Mouse (Mus musculus) midbrain, embryonic 12.5 days (tissue): Measurements from ENCODE around the gene Hspg2. TPM values are rescaled to one million over a fixed set of nuclear protein-coding genes. Genes with fewer than 3 reads are reported as not detected.

Source experiments
- ATAC-seq: fragments of 200-750 bp; cut with Nextera tagmentation; 2 replicates; pipeline ENCODE4 v1.8.0; 2017; ENCODE audit warnings: low read depth, moderate TSS enrichment, moderate library complexity; ENCODE audit not compliant: low FRiP score
- H3K27ac ChIP-seq: fragments of 300-500 bp; sonication (generic); replicated peaks from 2 replicates; pipeline ENCODE4 v1.5.1; 2016; ENCODE audit warnings: mild to moderate bottlenecking
- H3K27me3 ChIP-seq: fragments of 300-500 bp; sonication (generic); 2 replicates; pipeline ENCODE4 v1.6.1; 2016; ENCODE audit warnings: mild to moderate bottlenecking
- H3K36me3 ChIP-seq: fragments of 300-500 bp; sonication (generic); 2 replicates; pipeline ENCODE4 v1.6.1; 2016
- H3K4me1 ChIP-seq: fragments of 300-500 bp; sonication (generic); 2 replicates; pipeline ENCODE4 v1.6.1; 2016
- H3K4me2 ChIP-seq: fragments of 300-500 bp; sonication (generic); replicated peaks from 2 replicates; pipeline ENCODE4 v1.6.1; 2016; ENCODE audit warnings: mild to moderate bottlenecking, moderate library complexity
- H3K4me3 ChIP-seq: fragments of 300-500 bp; sonication (generic); 2 replicates; pipeline ENCODE4 v1.5.1; 2016; ENCODE audit warnings: mild to moderate bottlenecking
- H3K9ac ChIP-seq: fragments of 300-500 bp; sonication (generic); replicated peaks from 2 replicates; pipeline ENCODE4 v1.6.1; 2016; ENCODE audit warnings: mild to moderate bottlenecking, moderate library complexity
- H3K9me3 ChIP-seq: fragments of 300-500 bp; sonication (generic); 2 replicates; pipeline ENCODE4 v1.6.1; 2016; ENCODE audit warnings: mild to moderate bottlenecking
- WGBS: fragments of 180-500 bp; shearing (Covaris S2); methylation state at CpG from one replicate; pipeline ENCODE4 v1.1.7; 2016; 5-methylcytosine and 5-hydroxymethylcytosine counted together
- polyA plus RNA-seq: library from polyadenylated mRNA; unstranded; fragments of >200 nt; fragmentation: Nextera tagmentation; extraction: Ambion mirVana; gene quantifications from 2 replicates; pipeline ENCODE4 v1.2.1, GENCODE M21; 2016

Gene Hspg2
- polyA plus RNA-seq, 1 experiment from 2014 or later: 9.5 TPM

- Histone ChIP-seq H3K9me3 (no peaks in the 10 kb centered on the region), H3K36me3 (no peaks in the 10 kb centered on the region), H3K4me2 (no peak overlapping the region), H3K4me3 (no peak overlapping the region), H3K27me3 (no peaks in the 10 kb centered on the region), H3K9ac (no peak overlapping the region), H3K4me1 (peaks cover 3% of the 10 kb centered on the region; the same call in 1 of the 2 replicates), H3K27ac (no peak overlapping the region)
- ATAC-seq: no peak
- 84% methylated on average over 2 of the region's 2 CpGs for WGBS
These were observed 19.4 kb upstream of the Hspg2 start for GRCm38 (mm10) chr4:137449132-137449531.

GRCm38 (mm10) chr4:137449715-137450114, 18.9 kb upstream of the Hspg2 start:
- ATAC-seq: no peak
- Histone ChIP-seq H3K27me3 (no peaks in the 10 kb centered on the region), H3K27ac (no peak overlapping the region), H3K36me3 (no peaks in the 10 kb centered on the region), H3K9ac (no peak overlapping the region), H3K4me3 (no peak overlapping the region), H3K4me1 (peaks cover 3% of the 10 kb centered on the region; the same call in 1 of the 2 replicates), H3K4me2 (no peak overlapping the region), H3K9me3 (no peaks in the 10 kb centered on the region)
- 84% methylated on average over 10 of the region's 10 CpGs for WGBS

- H3K27me3 ChIP-seq: no peaks in the 10 kb centered on the region
- H3K4me1 ChIP-seq: peaks cover 3% of the 10 kb centered on the region; the same call in 1 of the 2 replicates
- no peak overlapping the region for H3K27ac ChIP-seq
- no peak for ATAC-seq
- no peak overlapping the region for H3K4me3 ChIP-seq
- 94% methylated on average over 6 of the region's 6 CpGs for WGBS
- no peak overlapping the region for H3K9ac ChIP-seq
- no peaks in the 10 kb centered on the region for H3K36me3 ChIP-seq
- no peak overlapping the region for H3K4me2 ChIP-seq
- no peaks in the 10 kb centered on the region for H3K9me3 ChIP-seq
These were observed 16.4 kb upstream of the Hspg2 start for GRCm38 (mm10) chr4:137452190-137452589.

GRCm38 (mm10) chr4:137453234-137453767, 15.3 kb upstream of the Hspg2 start, which contains the start of gene 1700013G24Rik:
TSS of gene 1700013G24Rik (plus strand) at chr4:137453284.
- no peak within 1 kb of the TSS for H3K9ac ChIP-seq
- H3K4me2 ChIP-seq: no peak within 1 kb of the TSS
- no peak within 1 kb of the TSS for H3K27ac ChIP-seq
- H3K9me3 ChIP-seq: no peaks in the 10 kb centered on the region
- peaks cover 2% of the 10 kb centered on the region; the same call in 1 of the 2 replicates for H3K4me1 ChIP-seq
- H3K27me3 ChIP-seq: no peaks in the 10 kb centered on the region
- no peak within 1 kb of the TSS for H3K4me3 ChIP-seq
- ATAC-seq: no peak
- H3K36me3 ChIP-seq: no peaks in the 10 kb centered on the region
- 77% methylated on average over 8 of the region's 8 CpGs for WGBS

GRCm38 (mm10) chr4:137454582-137454981, 14.0 kb upstream of the Hspg2 start:
- H3K4me1 ChIP-seq: no peaks in the 10 kb centered on the region
- 90% methylated on average over 14 of the region's 14 CpGs for WGBS

GRCm38 (mm10) chr4:137456581-137456980, 12.0 kb upstream of the Hspg2 start:
- Histone ChIP-seq H3K36me3 (no peaks in the 10 kb centered on the region), H3K9ac (no peak overlapping the region), H3K27me3 (no peaks in the 10 kb centered on the region), H3K27ac (no peak overlapping the region), H3K4me2 (no peak overlapping the region), H3K4me3 (no peak overlapping the region), H3K4me1 (0 out of 2 replicates have a peak, but pooled peaks cover 7% of the 10 kb centered on the region), H3K9me3 (no peaks in the 10 kb centered on the region)
- no peak for ATAC-seq
- 91% methylated on average over 12 of the region's 12 CpGs for WGBS

More at GRCm38 (mm10) chr4:137454582-137454981, 14.0 kb upstream of the Hspg2 start:
- Histone ChIP-seq H3K9ac (no peak overlapping the region), H3K4me2 (no peak overlapping the region), H3K9me3 (no peaks in the 10 kb centered on the region), H3K27ac (no peak overlapping the region), H3K4me3 (no peak overlapping the region), H3K27me3 (no peaks in the 10 kb centered on the region), H3K36me3 (no peaks in the 10 kb centered on the region)
- no peak for ATAC-seq

GRCm38 (mm10) chr4:137457292-137457691, 11.3 kb upstream of the Hspg2 start:
- no peak for ATAC-seq
- Histone ChIP-seq H3K27me3 (no peaks in the 10 kb centered on the region), H3K4me1 (0 out of 2 replicates have a peak, but pooled peaks cover 7% of the 10 kb centered on the region), H3K27ac (no peak overlapping the region), H3K4me3 (no peak overlapping the region), H3K4me2 (no peak overlapping the region), H3K9me3 (no peaks in the 10 kb centered on the region), H3K36me3 (no peaks in the 10 kb centered on the region), H3K9ac (no peak overlapping the region)
- WGBS: 83% methylated on average over 4 of the region's 4 CpGs

- Histone ChIP-seq H3K4me1 (0 out of 2 replicates have a peak, but pooled peaks cover 7% of the 10 kb centered on the region), H3K9ac (no peak overlapping the region), H3K4me3 (no peak overlapping the region), H3K9me3 (no peaks in the 10 kb centered on the region), H3K27ac (no peak overlapping the region), H3K36me3 (no peaks in the 10 kb centered on the region), H3K4me2 (no peak overlapping the region), H3K27me3 (no peaks in the 10 kb centered on the region)
- WGBS: 89% methylated on average over 9 of the region's 9 CpGs
- no peak for ATAC-seq
These were observed 10.3 kb upstream of the Hspg2 start for GRCm38 (mm10) chr4:137458310-137458709.

GRCm38 (mm10) chr4:137458861-137459260, 9.7 kb upstream of the Hspg2 start:
- Histone ChIP-seq H3K4me2 (no peak overlapping the region), H3K4me3 (no peak overlapping the region), H3K36me3 (no peaks in the 10 kb centered on the region), H3K4me1 (0 out of 2 replicates have a peak, but pooled peaks cover 7% of the 10 kb centered on the region), H3K9me3 (no peaks in the 10 kb centered on the region), H3K9ac (no peak overlapping the region), H3K27me3 (no peaks in the 10 kb centered on the region), H3K27ac (no peak overlapping the region)
- ATAC-seq: no peak
- 80% methylated on average over 5 of the region's 5 CpGs for WGBS

- no peak overlapping the region for H3K4me3 ChIP-seq
- 55% methylated on average over 14 of the region's 14 CpGs for WGBS
- no peak overlapping the region for H3K9ac ChIP-seq
- H3K4me1 ChIP-seq: 0 out of 2 replicates have a peak, but pooled peaks cover 7% of the 10 kb centered on the region
- no peak overlapping the region for H3K4me2 ChIP-seq
- no peak overlapping the region for H3K27ac ChIP-seq
- no peak for ATAC-seq
- H3K27me3 ChIP-seq: no peaks in the 10 kb centered on the region
- no peaks in the 10 kb centered on the region for H3K36me3 ChIP-seq
- no peaks in the 10 kb centered on the region for H3K9me3 ChIP-seq
These were observed 7.9 kb upstream of the Hspg2 start for GRCm38 (mm10) chr4:137460676-137461075.

GRCm38 (mm10) chr4:137461217-137461616, 7.4 kb upstream of the Hspg2 start:
- no peak overlapping the region for H3K4me3 ChIP-seq
- no peak overlapping the region for H3K9ac ChIP-seq
- H3K4me2 ChIP-seq: no peak overlapping the region
- H3K27ac ChIP-seq: no peak overlapping the region
- 77% methylated on average over 4 of the region's 4 CpGs for WGBS
- H3K27me3 ChIP-seq: no peaks in the 10 kb centered on the region
- no peaks in the 10 kb centered on the region for H3K9me3 ChIP-seq
- no peak for ATAC-seq
- 0 out of 2 replicates have a peak, but pooled peaks cover 7% of the 10 kb centered on the region for H3K4me1 ChIP-seq
- no peaks in the 10 kb centered on the region for H3K36me3 ChIP-seq

- WGBS: 88% methylated on average over 16 of the region's 16 CpGs
- Histone ChIP-seq H3K4me3 (no peak overlapping the region), H3K9me3 (no peaks in the 10 kb centered on the region), H3K36me3 (no peaks in the 10 kb centered on the region), H3K9ac (no peak overlapping the region), H3K27ac (no peak overlapping the region), H3K27me3 (0 out of 2 replicates have a peak, but pooled peaks cover 4% of the 10 kb centered on the region), H3K4me1 (0 out of 2 replicates have a peak, but pooled peaks cover 7% of the 10 kb centered on the region), H3K4me2 (no peak overlapping the region)
- ATAC-seq: no peak
These were observed 6.4 kb upstream of the Hspg2 start for GRCm38 (mm10) chr4:137461981-137462690.
